Mouse (Mus musculus) regulatory T cell (primary cell): ENCODE data around the gene Atp10a.

Source experiments
- in situ Hi-C: fragments of 300-600 bp; cut with MboI, MseI; formaldehyde crosslinking; loops from one replicate; pipeline ENCODE4 v1.15.1; 2025; ENCODE audit warnings: high pct_unique_total_duplicates

Atp10a gene

DNA sequence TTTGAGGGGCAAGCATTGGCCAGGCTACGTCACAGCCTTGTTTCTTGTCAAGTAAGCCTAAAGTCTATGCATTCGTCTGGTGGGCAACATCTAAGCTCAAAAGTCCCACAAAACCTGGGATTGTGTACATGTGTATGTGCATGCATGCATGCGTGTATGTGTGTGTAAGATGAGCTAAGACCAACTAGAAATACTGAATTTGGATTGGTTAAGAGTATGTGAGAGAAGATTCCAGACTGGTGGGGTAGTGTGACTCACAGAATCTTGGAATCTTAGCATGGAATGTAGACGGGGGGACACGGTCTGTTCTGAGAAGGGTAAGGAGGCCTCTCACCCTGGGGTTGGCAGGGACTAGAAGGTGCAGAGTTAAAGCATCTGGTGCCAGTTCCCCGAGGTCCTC is at the start of gene Atp10a:
Gene Atp10a, plus strand, starts transcription at position 301 of the 400 bp plus-strand sequence.
- in situ Hi-C loops, result loop anchor here (5.0 kb wide), 1 partner anchor 571 kb away; the partner anchor contains the start of gene Ube3a

DNA sequence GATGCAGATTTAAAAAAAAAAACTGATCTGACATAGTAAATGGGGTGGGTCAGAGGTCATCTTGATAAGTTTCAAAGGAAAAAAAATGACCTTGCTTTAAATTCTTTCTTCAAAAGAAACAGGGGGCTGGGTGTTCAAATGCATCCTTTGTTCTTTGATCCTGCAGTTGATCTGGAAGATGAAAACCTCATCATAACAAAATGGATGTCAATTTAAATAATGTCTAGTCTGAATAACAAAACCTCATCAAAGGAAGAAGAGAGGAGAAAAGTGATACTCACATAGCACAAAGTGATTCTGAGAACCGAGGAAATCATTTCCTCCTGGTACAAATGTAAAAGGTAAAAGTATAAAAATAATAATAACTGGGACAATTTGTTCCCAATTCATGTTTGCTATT is 37.9 kb upstream of the Atp10a start:
- in situ Hi-C loops, result no loop called here

GRCm38 (mm10) chr7:58626305-58627155 is 29.4 kb upstream of the Atp10a start:
- in situ Hi-C loops, result no loop called here

DNA sequence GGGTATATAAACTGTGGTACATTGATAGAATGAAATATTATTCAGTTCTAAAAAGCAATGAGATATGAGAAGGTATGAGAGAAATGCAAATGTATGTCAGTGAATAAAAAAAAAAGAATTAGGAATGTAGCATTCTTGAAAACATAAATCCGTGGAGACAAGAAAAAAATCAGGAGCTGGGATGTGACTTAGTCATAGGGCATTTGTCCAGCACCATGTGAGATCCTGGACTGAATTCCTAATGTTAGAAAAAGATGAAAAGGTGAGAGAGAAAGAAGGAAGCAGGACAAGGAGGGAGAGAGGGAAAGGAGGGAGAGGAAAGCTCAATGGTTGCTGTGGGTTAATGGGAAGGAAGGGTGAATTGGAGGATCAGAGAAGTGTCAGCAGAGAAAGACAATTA is 28.6 kb upstream of the Atp10a start:
- in situ Hi-C loops, result no loop called here

- in situ Hi-C loops, result no loop called here
Measured at GRCm38 (mm10) chr7:58629233-58629632, 26.7 kb upstream of the Atp10a start.

- in situ Hi-C loops, result no loop called here
Measured at GRCm38 (mm10) chr7:58633683-58634082, 22.3 kb upstream of the Atp10a start.

DNA sequence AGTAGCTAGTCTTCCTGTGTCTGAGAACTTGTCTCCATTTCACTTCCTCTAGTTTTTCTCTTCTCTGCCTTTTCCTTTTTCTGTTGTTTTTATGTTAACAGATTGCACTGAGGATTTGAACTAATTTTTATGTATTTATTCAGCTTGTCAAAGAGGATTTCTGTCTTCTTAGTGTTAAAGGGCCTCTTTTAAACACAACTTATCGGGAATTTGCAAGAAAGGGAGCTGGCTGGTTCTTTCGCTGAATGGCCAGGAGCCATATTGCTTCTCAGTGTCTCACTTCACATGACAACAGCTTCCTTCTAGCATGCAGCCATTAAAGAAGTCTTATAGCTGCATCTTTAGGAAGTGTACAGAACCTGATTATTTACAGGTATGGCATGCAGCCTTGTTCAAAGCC is 16.3 kb upstream of the Atp10a start:
- in situ Hi-C loops, result no loop called here

DNA sequence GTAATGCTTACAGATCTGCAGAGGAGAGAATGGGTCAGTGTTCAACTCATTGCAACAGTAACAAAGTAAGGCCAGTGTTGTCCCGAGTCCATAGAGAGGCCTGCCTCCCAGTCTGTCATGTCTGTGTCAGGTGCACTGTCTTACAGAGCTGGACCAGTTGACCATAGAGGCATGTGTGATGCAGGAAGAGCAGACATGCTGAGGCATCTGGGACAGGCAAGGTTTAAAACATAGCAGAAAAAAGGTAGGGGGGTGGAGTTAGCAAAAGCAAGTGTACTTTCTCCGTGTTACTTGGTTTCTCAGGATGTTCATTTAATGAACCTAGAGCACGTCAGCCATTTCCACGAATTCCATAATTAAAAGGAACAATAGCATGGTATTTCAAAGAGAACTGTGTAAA is 15.5 kb upstream of the Atp10a start:
- in situ Hi-C loops, result no loop called here

GRCm38 (mm10) chr7:58641916-58642315 is 14.1 kb upstream of the Atp10a start:
- in situ Hi-C loops, result no loop called here

- in situ Hi-C loops, result no loop called here
Measured at GRCm38 (mm10) chr7:58647404-58647803, 8.6 kb upstream of the Atp10a start.

DNA sequence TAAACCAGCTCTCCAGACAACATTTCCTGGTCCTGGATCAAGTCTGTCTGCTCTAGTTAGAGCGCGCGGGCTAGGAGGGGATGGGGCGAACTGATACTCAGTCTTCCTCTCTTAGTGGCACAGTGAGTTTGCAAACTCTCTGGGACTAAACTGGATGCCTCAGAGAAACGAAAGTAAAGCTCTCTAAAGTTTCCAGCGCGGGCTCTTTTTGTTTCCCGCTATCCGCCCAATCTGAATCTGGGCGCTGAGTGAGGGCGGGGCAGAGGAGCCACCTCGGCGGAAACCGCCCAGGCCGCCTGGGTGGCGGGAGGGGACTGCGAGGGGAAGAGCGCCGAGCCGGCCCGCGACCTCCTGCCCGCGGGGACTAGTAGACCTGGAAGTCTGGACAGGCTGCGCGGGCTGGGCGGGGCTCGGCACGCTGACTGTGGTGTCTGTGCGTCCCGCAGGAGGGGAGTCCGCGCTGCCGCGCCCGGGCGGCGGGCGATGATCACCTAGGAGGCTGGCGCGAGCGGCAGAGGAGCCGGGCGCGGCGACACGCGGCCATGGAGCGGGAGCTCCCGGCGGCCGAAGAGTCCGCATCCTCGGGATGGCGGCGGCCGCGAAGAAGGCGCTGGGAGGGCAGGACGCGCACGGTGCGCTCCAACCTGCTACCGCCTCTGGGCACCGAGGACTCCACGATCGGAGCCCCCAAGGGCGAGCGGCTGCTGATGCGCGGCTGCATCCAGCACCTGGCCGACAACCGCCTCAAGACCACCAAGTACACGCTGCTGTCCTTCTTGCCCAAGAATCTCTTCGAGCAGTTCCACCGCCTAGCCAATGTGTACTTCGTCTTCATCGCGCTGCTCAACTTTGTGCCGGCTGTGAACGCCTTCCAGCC is 2.2 kb downstream of the Atp10a start:
- in situ Hi-C loops, result loop anchor here (5.0 kb wide), 1 partner anchor 569 kb away; the partner anchor contains the start of gene Ube3a

- in situ Hi-C loops, result loop anchor here (5.0 kb wide), 1 partner anchor 568 kb away; the partner anchor contains the start of gene Ube3a
Measured at GRCm38 (mm10) chr7:58658790-58659405, 2.9 kb downstream of the Atp10a start.

GRCm38 (mm10) chr7:58660046-58660445 is 4.1 kb downstream of the Atp10a start:
- in situ Hi-C loops, result no loop called here

DNA sequence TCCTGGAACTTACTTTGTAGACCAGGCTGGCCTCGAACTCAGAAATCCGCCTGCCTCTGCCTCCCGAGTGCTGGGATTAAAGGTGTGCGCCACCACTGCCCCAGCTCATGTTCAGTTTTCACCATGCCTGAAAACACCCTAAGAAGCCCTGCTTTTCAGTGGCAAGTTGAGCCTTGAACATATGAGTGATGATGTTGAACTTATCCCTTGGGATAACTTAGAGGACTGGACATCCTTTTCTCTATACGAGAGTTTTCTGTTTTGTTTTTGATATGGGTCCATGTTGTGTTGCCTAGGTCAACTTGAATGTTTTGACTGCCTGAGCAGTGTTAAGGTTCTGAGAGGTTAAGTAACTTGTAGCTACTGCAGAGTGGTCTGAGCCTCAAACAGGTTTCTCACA is 4.7 kb downstream of the Atp10a start:
- in situ Hi-C loops, result no loop called here

DNA sequence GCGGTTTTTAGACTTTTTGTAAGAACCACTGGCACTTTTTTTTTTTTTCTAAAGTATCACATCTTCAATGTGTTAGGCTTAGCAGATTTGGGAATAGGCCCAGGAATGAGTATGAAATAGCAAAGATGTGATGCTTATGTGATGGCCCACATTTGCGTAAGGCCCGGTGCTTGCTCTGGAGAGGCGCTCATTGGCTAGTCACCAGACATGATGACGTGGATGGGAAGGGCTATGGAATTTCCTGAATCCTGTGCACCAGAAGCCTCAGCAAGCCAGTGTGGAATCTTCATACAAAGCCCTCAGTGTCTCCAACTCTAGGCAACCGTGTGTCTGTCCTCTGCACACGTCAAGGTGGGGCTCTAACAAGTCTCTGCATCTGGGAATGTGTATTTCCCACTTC is 5.1 kb downstream of the Atp10a start:
- in situ Hi-C loops, result no loop called here

GRCm38 (mm10) chr7:58668617-58669016 is 12.7 kb downstream of the Atp10a start:
- in situ Hi-C loops, result no loop called here

GRCm38 (mm10) chr7:58676075-58676474 is 20.1 kb downstream of the Atp10a start:
- in situ Hi-C loops, result loop anchor here (5.0 kb wide), 1 partner anchor 76 kb away; no protein-coding TSS in a partner anchor

- in situ Hi-C loops, result loop anchor here (5.0 kb wide), 1 partner anchor 75 kb away; no protein-coding TSS in a partner anchor
Measured at GRCm38 (mm10) chr7:58677111-58677805, 21.3 kb downstream of the Atp10a start.

DNA sequence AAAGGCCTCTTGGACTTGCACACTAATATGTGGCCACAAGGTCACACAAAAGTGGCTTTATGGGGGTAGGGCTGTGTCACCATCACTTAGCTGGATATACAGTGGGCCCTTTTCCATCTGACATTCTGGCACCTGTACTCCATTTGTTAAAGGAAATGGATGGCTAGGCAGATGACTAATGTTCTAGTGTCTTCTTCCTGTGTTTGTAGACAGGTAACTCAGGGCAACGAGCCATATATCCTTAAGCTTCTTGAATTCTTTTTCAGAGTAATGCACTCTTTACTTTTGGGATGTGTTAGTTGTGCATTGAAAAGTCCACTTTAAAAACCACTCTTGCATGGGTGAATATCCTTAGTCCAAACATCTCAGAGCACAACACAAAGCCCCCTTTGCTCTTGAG is 30.0 kb downstream of the Atp10a start:
- in situ Hi-C loops, result no loop called here

DNA sequence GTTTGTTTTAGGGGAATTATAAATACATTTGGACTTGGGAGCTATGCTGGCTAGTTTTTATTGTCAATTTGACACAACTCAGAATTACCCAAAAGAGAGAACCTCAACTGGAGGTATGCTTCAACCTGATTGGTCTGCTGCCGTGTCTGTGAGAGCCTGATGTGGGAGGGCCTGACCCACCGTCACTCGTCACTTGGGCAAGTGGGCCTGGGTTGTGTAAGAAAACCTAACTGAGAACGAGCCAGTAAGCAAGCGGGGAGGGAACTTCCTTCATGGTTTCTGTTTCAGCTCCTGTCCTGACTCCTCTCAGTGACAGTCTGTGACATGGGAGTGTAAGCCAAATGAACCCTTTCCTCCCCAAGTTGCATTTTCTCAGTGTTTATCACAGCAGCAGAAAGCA is 30.6 kb downstream of the Atp10a start:
- in situ Hi-C loops, result no loop called here

- in situ Hi-C loops, result no loop called here
Measured at GRCm38 (mm10) chr7:58686997-58687396, 31.0 kb downstream of the Atp10a start.
